Mouse (Mus musculus) testis, adult 2 months (tissue): ENCODE measurements around the gene Eqtn.

Experiments used
- CTCF ChIP-seq: fragments of 200-500 bp; IDR thresholded peaks from 2 replicates; pipeline ENCODE4 v1.5.1; 2012; ENCODE audit warnings: low read depth, mild to moderate bottlenecking, inconsistent platforms, low read length, moderate library complexity; ENCODE audit not compliant: control insufficient read depth, insufficient read depth, insufficient replicate concordance
- POLR2A ChIP-seq: fragments of 200-500 bp; IDR thresholded peaks from 2 replicates; pipeline ENCODE4 v1.6.1; 2012; ENCODE audit warnings: low read depth, mild to moderate bottlenecking, inconsistent platforms, low read length, moderate library complexity; ENCODE audit not compliant: control insufficient read depth

GRCm38 (mm10) chr4:94900744-94901143 is 27.9 kb downstream of the Eqtn start:
- TF ChIP-seq CTCF: no peak
- no peak for TF ChIP-seq POLR2A
